Mouse (Mus musculus): ENCODE results near the gene Adcy5.

Gene Adcy5

DNA sequence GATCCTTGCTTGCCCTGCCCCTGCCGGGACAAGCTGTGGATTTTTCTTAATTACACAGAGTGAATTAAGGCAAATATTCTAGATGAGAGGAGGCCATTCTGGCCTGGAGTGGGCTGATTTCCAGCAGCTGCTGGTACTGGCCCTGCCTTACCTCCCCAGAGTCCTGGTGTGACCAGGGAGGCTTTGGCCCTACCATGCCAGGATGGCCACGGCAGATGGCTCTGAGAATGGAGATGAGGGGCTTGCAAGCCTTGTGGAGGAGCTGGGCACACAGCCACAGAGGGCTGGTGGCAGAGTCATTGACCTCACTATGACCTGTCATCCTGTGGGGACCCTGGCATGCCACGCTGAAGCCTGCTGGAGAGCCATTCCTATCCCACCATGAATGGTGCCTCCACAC is 54.1 kb downstream of the Adcy5 start:
- no peak for DNase-seq

DNA sequence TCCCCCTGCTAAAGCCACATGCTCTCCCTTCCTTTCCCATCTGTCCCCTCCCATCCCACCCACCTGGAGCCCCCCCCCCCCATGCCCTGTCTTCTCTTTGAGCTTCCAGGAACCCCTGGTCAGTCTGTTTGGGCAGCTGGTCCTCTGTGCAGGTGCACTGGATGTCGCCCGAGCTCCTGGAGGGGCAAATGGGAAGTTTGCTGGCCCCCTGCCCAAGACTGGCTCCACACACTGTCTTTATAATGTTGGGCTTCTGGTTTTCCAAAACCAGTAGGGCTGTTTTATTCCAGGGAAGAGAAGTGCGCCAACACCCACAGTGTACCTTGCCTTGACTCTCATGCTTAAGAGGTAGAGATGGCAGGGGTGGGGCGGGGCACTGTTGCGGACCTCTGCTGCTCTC is 55.1 kb downstream of the Adcy5 start:
- DNase-seq: no peak

- DNase-seq: no peak
These were observed 60.4 kb downstream of the Adcy5 start for GRCm38 (mm10) chr16:35215047-35215446.

GRCm38 (mm10) chr16:35215498-35215897 is 60.8 kb downstream of the Adcy5 start:
- DNase-seq: no peak

DNA sequence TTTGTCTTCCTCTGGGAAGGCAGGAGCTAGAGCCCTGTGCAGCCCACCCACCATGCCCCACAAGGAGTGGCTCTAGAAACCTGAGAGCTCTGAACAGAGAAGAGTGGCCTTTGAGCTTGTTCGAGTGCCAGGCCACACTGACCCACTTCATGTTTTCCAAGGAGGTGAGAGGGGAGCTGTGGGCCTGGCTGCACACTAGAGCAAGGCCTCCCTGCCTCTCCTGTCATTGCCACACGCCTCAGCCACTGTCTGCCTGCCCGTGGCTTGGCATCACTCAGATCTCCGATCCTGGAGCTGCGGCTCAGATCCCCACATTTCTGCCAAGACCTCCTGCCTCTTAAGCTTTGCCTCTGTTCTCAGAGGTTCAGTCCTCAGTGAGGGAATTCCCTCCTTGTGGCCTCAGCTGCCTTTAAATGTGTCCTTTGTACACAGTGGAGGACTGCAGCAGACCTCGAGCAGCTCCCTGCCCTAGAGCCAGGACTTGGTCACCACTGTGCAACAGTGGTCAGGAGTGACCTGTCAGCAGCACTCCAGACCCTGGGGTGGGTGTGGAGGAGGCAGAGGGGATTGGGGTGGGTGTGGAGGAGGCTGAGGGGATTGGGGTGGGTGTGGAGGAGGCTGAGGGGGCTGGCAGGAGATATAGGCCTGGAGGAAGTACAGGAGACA is 62.3 kb downstream of the Adcy5 start:
- DNase-seq: no peak

GRCm38 (mm10) chr16:35220412-35220811 is 65.7 kb downstream of the Adcy5 start:
- DNase-seq: no peak

DNA sequence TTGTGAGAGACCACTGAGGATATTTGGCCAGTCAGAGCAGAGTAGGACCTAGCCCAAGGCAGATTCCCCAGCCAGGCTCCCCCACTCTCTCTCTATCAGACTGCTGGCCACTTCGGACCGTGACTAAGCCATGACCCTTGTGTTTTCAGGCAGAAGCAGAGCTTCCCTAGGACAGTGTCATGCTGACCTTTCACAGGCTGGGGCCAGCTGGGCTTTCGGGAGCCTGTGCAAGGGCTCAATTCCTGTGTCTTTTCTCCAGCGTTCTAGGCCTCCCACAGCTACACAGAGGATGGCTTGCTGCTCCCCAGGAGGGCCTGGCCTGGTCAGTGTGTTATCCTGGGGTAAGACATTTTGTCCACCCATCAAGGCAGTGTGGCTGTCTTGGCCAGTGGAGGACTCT is 66.9 kb downstream of the Adcy5 start:
- DNase-seq: no peak

GRCm38 (mm10) chr16:35223930-35224329 is 69.3 kb downstream of the Adcy5 start:
- DNase-seq: no peak

DNA sequence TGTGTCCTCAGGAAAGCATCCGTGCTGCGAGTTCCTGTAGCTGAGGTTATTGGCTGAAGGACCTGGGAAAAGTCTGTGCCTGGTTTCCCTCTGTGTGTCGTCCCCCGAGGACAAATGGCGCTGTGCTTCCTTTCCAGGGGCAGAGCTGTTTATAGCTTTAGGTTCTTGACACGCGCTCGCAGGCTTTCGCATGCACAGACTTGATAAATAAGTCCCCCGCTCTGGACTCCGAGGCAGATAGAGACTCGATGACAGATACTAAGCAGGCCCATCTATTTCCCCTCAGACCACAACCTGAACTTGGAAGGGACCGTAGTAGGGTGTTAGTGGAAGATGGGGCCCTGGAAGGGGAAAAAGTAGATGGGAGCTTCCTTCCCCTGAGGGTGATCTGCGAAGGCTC is 70.0 kb downstream of the Adcy5 start:
- no peak for DNase-seq

DNA sequence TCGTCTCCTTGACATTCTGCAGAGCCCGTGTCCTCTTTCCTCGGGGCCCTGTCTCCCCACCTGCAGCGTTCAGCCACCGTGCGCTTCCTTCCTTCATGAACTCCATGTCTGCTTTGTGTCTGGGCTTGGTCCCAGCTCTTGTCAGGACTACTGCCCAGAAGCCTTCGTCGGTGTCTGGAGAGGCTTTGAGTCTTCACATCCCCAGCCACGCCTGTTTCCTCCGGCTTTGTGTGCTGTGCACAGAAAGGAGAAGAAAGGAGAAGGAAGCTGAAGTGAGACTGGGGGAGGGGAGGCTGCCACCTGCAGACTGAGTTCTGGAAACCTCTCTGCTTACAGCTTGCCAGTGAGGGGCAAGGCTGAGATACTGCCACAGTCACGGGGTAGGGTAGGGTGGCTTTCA is 74.9 kb downstream of the Adcy5 start:
- DNase-seq: no peak

- no peak for DNase-seq
These were observed 77.6 kb downstream of the Adcy5 start for GRCm38 (mm10) chr16:35232153-35232750.

GRCm38 (mm10) chr16:35233329-35233728 is 78.7 kb downstream of the Adcy5 start:
- DNase-seq: no peak

DNA sequence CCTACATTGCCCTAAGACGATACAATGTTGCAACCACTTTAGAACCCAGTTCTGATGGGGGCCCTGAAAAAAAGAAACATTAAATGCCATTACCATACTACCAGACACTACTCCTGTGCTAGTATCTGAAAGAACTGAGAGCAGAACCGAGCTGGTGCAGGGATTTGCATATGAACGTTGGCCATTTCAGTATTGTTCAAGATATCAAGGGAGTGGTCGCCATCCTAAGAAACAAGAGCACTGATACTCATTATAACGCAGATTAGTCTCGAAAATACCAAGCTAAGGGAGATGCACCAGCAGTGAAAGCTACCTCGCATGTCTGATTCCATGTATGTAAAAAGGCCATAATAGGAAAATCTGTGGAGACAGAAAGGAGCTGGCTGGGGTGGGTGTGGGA is 82.4 kb downstream of the Adcy5 start:
- DNase-seq: no peak

DNA sequence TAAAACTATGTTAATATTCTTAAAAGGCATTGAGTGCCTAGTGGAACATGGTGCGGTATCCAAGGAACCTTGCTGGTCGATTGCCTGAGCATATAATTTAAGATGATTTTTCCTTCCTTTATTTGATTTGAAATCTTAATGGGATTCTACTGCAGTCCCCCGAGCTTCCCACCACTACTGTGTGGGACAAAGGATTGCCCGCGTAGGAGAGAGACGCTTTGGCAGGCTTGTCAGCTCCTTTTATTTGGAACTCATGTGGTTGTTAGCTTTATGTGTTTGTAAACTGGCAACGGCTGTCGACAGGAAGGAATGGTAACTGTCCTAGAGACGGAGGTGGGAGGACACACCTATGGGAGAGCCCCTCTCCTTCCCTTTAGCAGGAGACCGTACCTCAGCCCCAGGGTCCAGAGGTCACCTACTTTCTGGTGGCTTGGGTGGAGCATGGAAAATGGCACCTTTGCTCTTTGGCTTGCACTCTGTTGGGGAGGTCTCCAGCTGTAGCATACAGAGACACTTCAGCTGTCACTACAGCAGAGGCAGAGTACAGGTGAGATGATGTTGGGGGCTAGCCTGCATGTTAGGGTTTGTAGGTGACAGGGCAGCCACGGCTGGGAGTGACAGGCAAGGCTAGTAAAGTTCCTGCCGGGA is 84.8 kb downstream of the Adcy5 start:
- no peak for DNase-seq

- no peak for DNase-seq
These were observed 85.5 kb downstream of the Adcy5 start for GRCm38 (mm10) chr16:35239966-35240730.

GRCm38 (mm10) chr16:35247364-35247763 is 92.7 kb downstream of the Adcy5 start:
- no peak for DNase-seq

DNA sequence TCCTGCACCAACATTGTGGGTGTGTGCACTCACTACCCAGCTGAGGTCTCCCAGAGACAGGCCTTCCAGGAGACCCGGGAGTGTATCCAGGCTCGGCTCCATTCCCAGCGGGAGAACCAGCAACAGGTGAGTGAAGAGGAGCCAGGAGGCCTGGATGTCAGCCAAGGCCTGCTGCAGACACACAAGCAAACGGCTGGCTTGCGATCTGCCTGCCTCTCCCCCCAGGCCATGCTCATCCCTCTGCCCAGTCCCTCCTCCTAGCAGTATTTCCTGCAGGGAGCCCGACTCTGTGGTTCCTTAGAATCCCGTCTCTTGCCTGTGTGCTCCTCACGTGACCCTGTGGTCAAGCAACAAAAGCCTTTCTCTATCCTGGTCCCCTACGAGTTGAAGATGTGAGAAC is 94.1 kb downstream of the Adcy5 start:
- no peak for DNase-seq

GRCm38 (mm10) chr16:35249763-35250162 is 95.1 kb downstream of the Adcy5 start:
- DNase-seq: no peak

- DNase-seq: no peak
These were observed 97.0 kb downstream of the Adcy5 start for GRCm38 (mm10) chr16:35251690-35252089.

DNA sequence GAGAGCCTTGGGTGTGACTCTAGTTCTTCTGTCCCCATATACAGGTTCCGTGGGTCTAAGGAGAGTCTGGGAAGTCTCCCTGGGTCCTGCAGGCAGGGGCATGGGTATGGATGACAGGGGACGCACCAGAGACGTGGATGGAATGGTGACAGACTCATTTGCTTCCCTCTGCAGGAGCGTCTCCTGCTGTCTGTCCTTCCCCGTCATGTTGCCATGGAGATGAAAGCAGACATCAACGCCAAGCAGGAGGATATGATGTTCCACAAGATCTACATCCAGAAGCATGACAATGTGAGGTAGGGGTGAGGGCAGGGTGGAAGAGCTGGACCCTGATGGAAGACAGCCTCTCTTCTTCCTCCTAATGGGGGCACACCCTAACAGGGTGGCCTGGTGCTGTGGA is 98.3 kb downstream of the Adcy5 start:
- no peak for DNase-seq

DNA sequence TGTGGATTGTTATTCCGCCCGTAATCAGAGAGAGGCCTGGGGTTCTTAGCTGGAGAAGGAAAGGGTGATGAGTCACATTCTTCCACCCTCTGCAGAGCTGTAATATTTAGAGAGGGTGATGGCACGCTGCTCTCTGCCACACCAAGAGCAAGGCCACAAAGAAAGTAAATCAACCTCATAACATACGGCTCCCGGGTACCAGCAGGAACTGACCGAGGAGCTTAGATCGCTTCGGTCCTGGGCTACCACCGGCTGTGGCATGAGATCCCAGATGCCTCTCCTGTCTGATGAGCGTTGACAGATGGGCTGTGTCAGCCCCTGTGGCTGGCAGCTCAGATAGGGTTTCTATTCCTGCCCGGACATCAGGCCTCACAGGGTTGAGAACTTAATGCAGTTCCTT is 101.3 kb downstream of the Adcy5 start:
- DNase-seq: no peak

GRCm38 (mm10) chr16:35270353-35270934 is 115.8 kb downstream of the Adcy5 start:
- peak in 1 of 2 experiments; percentile 63 for DNase-seq

DNA sequence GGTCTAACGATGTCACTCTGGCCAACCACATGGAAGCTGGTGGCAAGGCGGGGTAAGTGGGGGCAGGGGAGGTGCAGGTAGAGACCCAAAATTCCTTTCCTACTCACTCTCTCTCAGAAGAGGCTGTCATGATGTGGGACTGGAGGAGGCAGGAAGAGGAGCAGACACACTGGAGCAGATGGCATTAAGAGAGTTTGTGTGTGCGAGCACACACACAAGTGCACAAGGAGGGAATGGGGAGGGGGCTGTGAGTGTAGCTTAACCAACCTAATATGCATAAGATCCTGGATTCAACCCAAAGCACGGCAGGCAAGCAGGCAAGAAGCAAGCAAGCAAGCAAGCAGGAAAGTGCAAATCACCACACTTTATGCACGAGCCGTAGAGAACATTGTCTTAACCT is 116.3 kb downstream of the Adcy5 start:
- no peak for DNase-seq
